Mouse (Mus musculus) G1E (cell line): ENCODE results near the gene Foxn1.

Experiments used
- CTCF ChIP-seq: IDR thresholded peaks from 2 replicates; pipeline ENCODE4 v1.5.1; 2012; ENCODE audit warnings: low read depth, low read length, inconsistent platforms, mixed read lengths
- GATA1 ChIP-seq: IDR thresholded peaks from 2 replicates; pipeline ENCODE4 v1.6.1; 2012; ENCODE audit warnings: borderline replicate concordance, low read length, inconsistent platforms, mixed read lengths
- GATA2 ChIP-seq: IDR thresholded peaks from 2 replicates; pipeline ENCODE4 v1.6.1; 2012; ENCODE audit warnings: low read depth, low read length, inconsistent platforms, borderline replicate concordance
- POLR2AphosphoS5 ChIP-seq: IDR thresholded peaks from 2 replicates; pipeline ENCODE4 v1.6.1; 2012; ENCODE audit warnings: low read depth, low read length, inconsistent platforms; ENCODE audit not compliant: insufficient replicate concordance
- TAL1 ChIP-seq: conservative IDR thresholded peaks from 2 replicates; pipeline ENCODE4 v1.6.1; 2012; ENCODE audit warnings: low read depth, low read length, inconsistent platforms, mixed read lengths

DNA sequence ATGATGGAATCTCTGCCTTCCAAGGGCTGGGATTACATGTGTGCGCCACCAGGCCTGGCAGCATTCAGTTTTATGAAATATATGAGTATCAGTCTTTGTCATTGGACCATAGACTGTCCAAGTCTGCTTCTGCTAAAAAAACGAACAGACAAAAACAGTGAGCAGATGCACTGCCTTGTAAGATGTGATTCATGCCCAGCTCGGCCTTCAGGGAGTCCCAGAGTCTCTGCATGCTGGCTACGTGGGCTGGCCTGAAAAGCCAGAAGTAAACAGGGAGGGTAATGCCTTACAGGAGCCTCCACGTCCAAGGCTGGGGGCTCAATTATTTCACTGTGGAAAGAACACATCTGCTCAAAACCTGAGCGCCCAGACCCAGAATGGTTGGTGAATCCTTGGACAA is 26.5 kb upstream of the Foxn1 start:
- TF ChIP-seq CTCF (no peak), GATA1 (no peak), TAL1 (no peak), GATA2 (no peak), POLR2AphosphoS5 (no peak)
